Mouse (Mus musculus) c-Kit-positive CD71-positive TER-119-negative erythroid progenitor cells, embryonic 14.5 days (primary cell): ENCODE data around the gene Rragc.
A peak's percentile ranks its signal among the peaks of the same experiment; 100 is the strongest.
"Not testable (repeated sequence)": the region's sequence is repeated elsewhere in the genome, so short reads cannot be mapped to it uniquely, and the experiment has no call there.

Source experiments
- DNase-seq: peaks from one replicate; pipeline ENCODE4 v3.0.0-alpha.2; 2013; ENCODE audit warnings: low read depth

Gene Rragc

GRCm38 (mm10) chr4:123916748-123917547 lies at the start of gene Rragc:
TSS of gene Rragc (plus strand) at chr4:123917446.
- DNase-seq: peak; percentile 97

GRCm38 (mm10) chr4:123893726-123894125 lies 23.5 kb upstream of the Rragc start:
- no peak for DNase-seq

- DNase-seq: no peak
Measured at GRCm38 (mm10) chr4:123894295-123894694, 23.0 kb upstream of the Rragc start.

GRCm38 (mm10) chr4:123898696-123899095 lies 18.6 kb upstream of the Rragc start:
- no peak for DNase-seq

DNA sequence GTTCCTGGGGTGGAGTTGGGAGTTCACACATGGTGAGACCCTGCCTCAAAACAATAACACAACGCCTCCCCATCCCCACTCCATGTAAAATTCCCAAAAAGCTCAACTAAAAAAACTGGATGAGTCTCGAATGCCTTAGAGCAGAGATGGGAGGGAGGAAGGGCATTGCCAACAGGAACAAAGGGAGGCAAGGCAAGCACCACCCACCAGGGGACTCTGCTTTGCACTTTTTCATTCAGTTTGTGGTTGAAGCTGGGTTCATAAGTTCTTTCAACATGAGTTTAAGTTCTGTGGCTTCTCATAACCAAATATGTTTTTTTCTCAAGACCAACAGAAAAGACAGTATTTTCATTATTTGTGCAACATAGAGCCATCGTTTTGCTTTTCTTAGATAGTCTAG lies 13.8 kb upstream of the Rragc start:
- no peak for DNase-seq

DNA sequence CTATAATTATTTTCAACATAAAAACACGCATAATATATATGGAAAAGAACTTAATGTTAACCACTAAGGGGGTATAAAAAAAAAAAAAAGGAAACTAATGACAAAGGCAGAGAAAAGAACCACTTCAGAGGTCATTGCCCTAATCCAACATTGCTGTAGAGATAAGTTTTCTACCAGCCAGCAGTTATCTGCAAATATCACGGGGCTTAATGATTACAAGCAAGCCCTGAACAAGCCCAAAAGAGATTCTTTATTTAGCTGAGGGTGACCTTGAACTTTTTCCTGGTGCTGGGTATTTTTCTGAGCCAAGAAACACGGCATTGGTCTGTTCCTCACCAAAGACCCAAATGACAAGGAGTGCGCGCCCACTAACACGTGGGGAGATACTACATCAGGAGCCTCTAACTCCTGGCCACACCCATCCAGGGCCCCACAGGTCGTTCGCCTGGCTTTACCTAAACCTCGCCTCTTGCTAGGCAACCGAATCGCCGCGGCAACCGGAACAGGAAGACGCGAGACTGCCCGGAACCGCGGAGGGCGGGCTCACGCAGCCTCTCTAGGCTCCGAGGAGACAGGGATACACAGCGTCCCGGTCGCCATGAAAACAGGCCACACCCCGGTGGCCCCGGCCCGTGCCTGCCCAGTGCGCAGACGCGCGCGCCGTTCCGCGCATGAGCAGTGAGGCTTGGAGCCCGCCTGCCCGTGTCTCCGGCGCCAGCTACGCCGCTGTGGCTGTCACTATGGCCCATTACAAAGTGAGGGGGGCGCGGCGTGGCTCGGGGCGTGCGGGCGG lies 12.7 kb upstream of the Rragc start, which contains the start of gene Mycbp:
Mycbp (plus strand) TSS at position 500 of the 793 bp plus-strand sequence.
- peak; percentile 95 for DNase-seq

- no peak for DNase-seq
Measured at GRCm38 (mm10) chr4:123905126-123905668, 12.0 kb upstream of the Rragc start.

- no peak for DNase-seq
Measured at GRCm38 (mm10) chr4:123911503-123911902, 5.7 kb upstream of the Rragc start.

- no peak for DNase-seq
Measured at GRCm38 (mm10) chr4:123912431-123912830, 4.8 kb upstream of the Rragc start.

- no peak for DNase-seq
Measured at GRCm38 (mm10) chr4:123917548-123918140, 398 bp downstream of the Rragc start, which contains the start of gene 4930535I16Rik. TSS of gene 4930535I16Rik (minus strand) at chr4:123918022.

GRCm38 (mm10) chr4:123918851-123919250 lies 1.6 kb downstream of the Rragc start:
- DNase-seq: no peak

DNA sequence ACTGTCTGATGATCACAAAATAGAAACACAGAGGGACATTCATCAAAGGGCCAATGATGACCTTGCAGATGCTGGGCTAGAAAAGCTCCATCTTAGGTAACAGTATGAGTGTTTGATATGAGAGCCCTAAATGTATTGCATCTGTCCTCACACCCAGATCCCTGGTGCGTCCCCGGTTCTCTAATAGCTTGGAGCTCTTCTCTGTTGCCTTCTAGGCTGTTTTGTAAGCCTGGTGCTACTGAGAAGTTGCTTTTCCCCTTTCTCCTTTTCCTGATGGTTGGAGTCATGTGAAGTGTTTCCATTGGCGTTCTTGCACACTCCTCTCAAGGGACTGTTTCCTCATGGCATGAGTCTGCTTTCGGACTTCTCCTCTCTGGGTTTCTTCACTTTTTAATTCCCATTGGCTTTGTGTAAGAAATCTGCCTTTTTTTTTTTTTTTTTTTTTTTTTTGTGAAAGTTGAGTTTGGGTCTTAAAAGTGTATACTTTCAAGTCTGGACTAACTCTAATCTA lies 3.9 kb downstream of the Rragc start:
- DNase-seq: no peak

GRCm38 (mm10) chr4:123927961-123928360 lies 10.7 kb downstream of the Rragc start:
- DNase-seq: no peak

DNA sequence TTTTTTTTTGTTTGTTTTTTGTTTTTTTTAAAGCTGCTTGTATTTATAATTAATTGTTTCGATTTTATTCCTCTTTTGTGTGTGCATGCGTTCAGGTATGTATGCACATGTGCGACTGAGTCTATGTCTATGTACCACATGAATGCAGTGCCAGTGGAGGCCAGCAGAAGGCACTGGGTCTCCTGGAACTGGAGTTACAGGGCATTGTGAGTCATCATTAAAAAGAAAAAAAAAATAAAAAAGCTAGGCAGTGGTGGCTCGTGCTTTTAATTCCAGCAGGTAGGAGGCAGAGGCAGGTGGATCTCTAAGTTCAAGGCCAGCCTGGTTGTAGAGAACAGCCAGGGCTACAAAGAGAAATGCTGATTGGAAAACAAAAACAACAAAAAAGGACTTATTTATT lies 12.7 kb downstream of the Rragc start:
- DNase-seq: no peak

- DNase-seq: no peak
Measured at GRCm38 (mm10) chr4:123934306-123934705, 17.1 kb downstream of the Rragc start.

DNA sequence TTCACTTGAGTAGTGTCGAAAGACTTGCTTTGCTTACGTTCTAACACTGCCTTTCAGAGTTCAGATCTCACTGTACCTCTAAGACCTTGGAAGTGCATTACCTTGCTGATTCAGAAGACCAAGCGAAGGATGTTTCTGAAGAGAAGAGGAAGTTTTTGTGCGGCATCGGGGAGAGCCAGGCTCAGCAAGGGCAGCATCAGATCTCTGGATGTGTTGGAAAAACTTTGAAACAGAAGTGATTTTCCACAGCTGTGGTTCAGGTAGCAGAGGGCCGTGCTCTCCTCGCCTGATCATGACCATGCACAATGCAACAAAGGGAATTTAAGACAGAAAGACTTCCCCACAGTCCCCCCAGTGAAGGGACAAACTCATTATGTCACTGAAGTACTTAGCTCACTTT lies 18.8 kb downstream of the Rragc start:
- DNase-seq: no peak

GRCm38 (mm10) chr4:123939838-123940237 lies 22.6 kb downstream of the Rragc start:
- DNase-seq: peak; percentile 64

DNA sequence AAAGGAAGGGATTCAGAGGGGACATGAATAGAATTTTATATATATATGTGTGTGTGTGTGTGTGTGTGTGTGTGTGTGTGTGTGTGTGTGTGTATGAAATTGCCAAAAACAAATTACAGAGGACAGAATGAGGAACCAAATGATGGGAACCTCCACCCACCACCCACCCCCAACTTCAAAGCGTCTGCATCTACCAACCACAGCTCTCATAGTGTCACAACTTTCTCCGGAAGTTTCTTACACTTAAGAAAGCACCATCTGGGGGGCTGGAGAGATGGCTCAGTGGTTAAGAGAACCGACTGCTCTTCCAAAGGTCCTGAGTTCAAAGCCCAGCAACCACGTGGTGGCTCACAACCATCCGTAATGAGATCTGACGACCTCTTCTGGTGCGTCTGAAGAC lies 23.6 kb downstream of the Rragc start:
- DNase-seq: not testable (repeated sequence)

- no peak for DNase-seq
Measured at GRCm38 (mm10) chr4:123946701-123947100, 29.5 kb downstream of the Rragc start.

DNA sequence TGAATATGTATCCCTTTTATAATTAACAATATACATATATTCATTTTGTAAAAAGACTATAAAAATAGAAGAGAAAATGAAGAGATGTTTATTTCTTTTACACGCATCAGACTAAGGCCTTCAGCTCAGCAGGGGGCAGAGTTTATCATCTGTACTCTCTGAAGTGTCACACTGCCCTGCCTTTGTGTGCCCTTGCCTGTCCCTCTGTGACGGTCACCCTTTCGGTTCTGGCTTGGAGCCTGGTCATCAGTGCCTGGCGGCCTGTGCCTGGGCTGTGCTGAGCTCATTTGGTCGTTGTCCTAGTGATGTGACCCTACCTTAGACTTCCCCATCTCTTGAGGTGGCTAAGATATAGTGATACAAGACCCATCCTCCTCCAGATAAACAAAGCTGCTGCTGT lies 29.9 kb downstream of the Rragc start:
- DNase-seq: no peak

GRCm38 (mm10) chr4:123948901-123949300 lies 31.7 kb downstream of the Rragc start:
- no peak for DNase-seq

DNA sequence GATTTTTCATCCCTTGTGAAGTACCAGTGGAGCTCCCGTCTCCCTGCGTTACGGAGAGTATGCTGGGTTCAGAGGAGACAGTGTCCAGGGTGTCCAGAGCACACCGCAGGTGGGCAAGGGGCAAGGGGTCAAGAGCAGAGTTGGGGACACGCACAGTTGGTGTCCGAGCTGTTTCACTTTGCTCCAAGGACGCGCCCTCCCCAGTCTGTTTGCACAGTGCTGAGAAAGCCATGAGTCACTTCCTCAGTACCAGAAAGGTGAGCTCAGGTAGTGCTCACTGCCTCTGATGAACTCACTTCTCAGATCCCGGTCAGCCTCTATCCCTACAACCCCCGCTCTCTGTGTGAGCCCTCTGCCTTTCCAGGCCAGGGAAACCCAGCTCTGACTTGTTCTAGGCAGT lies 32.4 kb downstream of the Rragc start:
- no peak for DNase-seq
